Mouse (Mus musculus) left cerebral cortex, adult 18-20 months (tissue): ENCODE measurements around the gene Rab4b. TPM values are rescaled to one million over a fixed set of nuclear protein-coding genes. Genes with fewer than 3 reads are reported as not detected.

Experiments
- DNase-seq, 2 experiments: peaks; one replicate each; pipeline ENCODE4 v3.0.0; 2021 to 2022; ENCODE audit warnings: low spot score in 2 of 2, mixed read lengths in 1 of 2
- total RNA-seq, 2 experiments: library from RNA; stranded (reverse); gene quantifications; 2 replicates each; pipeline ENCODE4 v1.2.3; 2021

Rab4b gene
- total RNA-seq, 2 experiments from 2014 or later = 93.0 to 99.8 TPM

GRCm38 (mm10) chr7:27185986-27186385 is 7.3 kb upstream of the Rab4b start:
- DNase-seq = no peak

DNA sequence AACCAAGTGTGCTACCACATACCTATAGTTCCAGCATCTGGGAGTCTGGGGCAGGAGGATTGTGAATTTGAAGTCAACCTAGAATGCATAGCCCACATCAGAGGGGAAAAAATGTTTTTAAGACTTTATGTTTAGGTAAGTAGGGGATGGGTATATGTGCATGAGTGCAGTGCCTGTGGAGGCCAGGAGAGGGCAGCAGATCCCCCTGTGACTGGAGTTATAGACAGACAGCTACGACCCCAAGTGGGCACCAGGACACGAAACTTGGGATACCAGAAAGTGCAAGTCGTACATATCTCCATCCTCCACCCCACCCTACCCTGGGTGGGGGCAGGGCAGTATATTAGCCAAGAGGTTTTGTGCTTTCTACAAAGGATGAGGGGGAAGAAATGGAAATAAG is 6.3 kb upstream of the Rab4b start:
- peak in 1 of 2 experiments; percentile 14 for DNase-seq

GRCm38 (mm10) chr7:27182498-27182897 is 3.8 kb upstream of the Rab4b start:
- no peak for DNase-seq

- no peak for DNase-seq
Observed at GRCm38 (mm10) chr7:27180837-27181695, 2.4 kb upstream of the Rab4b start, which contains the start of the genes Gm21983 and Mia. Gene Gm21983 (minus strand): TSS chr7:27181086. Gene Mia (minus strand): TSS chr7:27181157.

GRCm38 (mm10) chr7:27180036-27180435 is 1.3 kb upstream of the Rab4b start:
- no peak for DNase-seq

GRCm38 (mm10) chr7:27179217-27179918 is 672 bp upstream of the Rab4b start:
- no peak for DNase-seq

DNA sequence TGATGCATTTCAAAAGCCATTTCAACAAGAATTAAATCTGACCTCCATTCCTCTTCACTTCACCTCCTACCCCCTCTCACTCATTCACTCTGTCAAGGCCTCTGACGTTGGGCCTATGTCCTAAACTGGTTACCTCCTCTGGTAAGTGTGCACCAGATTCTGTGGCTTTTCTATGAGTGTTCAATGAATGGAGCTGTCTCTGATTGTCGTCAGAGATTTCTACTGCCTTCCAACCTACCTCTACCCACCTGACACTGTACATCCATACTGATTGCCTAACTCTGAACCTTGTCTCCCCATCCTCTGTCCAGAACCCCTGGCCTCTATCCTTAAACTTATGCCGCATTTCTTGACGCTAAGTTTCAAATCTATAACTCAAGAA is 763 bp downstream of the Rab4b start:
- DNase-seq = no peak

GRCm38 (mm10) chr7:27174896-27175295 is 3.8 kb downstream of the Rab4b start:
- no peak for DNase-seq

- DNase-seq = no peak
Observed at GRCm38 (mm10) chr7:27174496-27174895, 4.2 kb downstream of the Rab4b start.

GRCm38 (mm10) chr7:27170981-27171380 is 7.7 kb downstream of the Rab4b start:
- DNase-seq = no peak

- no peak for DNase-seq
Observed at GRCm38 (mm10) chr7:27168371-27168770, 10.3 kb downstream of the Rab4b start.

DNA sequence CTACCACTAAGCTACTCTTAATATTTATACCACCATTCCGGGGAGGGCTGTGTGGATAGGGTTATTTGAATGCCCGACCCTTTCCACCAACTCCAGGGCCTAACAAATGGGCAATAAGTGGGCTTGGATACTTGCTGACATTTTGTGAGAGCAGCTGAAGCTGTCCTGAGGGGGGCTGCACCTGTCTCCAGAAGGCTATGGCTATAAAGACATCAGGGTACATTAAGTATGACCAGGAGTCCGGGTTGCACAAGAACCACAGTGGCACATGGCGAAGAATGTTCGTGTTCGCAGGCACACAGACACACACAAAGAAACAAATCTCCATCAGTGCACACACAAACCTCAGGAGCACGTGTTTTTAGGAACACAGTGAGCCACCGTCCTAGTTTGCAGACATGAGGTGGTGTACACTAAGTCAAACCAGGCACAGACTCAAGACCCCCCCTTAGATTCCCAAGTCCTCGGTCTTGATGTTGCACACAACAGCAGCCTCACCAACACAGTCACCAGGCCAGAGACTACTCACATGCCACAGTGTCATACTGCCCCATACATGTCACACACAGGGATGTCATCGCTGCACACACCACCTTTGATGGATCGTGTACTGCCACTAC is 11.1 kb downstream of the Rab4b start:
- DNase-seq = no peak

DNA sequence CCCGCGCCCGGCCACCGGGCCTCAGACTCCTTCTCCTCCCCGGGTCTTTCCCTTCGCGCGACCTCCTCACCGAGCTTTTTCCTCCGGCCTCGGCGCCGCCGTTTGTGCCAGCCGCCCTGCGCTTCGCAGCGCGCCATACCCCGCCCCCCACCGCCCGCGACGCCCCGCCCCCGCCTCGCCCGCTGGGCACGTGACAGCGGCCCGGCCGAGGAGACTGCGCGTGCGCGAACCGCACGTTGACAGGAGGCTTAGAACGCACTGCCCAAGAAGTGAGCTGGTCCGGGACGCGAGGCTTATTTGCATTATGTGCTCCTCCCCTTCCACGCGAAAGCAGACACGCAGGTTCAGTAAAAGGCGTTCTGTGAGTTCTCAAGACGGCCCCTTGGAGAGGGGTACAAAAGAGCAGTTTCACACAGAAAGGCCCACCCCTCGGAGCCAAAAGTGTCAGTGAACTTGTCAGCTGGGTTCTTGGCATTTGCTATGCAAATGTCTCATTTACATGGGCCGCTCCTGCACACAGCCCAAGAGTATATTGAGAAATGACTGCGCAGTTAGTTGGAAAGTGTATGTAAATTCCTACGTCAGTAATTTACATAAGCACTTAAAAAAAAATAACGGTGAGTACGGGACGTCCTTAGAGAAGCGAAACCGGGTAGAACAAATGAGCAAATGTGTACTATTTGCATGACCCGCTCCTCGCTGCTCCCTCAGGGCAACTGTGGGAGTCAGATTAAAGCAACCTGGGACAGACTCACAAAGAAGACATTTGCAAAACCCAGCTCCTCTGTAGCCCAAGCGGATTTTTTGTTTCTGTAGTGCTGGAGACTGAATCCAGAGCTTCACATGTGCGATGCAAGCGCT is 11.9 kb downstream of the Rab4b start, which contains the start of gene Egln2:
Egln2 (minus strand) TSS at position 189 of the 861 bp plus-strand sequence.
- DNase-seq = peak; percentile 93 to 94

- peak; percentile 63 to 69 for DNase-seq
Observed at GRCm38 (mm10) chr7:27166229-27166613, 12.5 kb downstream of the Rab4b start.

DNA sequence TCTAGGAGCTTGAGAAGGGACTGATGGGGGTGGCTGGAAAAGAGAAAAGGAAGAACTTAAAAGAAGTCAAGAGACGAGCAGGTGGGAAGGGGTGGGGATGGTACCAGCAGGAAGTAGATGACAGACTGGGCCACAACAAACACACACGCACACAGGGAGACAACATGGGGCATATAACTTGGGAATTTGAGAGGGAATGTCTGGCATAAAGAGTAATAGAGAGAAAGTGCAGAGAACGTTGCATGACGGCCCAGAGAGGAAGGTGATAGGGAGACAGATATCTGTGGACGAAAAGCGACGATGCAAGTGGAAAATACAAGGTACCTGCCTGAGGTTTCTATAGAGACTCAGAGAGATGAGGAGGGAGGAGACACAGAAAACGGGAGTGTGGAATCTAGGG is 13.0 kb downstream of the Rab4b start:
- no peak for DNase-seq

DNA sequence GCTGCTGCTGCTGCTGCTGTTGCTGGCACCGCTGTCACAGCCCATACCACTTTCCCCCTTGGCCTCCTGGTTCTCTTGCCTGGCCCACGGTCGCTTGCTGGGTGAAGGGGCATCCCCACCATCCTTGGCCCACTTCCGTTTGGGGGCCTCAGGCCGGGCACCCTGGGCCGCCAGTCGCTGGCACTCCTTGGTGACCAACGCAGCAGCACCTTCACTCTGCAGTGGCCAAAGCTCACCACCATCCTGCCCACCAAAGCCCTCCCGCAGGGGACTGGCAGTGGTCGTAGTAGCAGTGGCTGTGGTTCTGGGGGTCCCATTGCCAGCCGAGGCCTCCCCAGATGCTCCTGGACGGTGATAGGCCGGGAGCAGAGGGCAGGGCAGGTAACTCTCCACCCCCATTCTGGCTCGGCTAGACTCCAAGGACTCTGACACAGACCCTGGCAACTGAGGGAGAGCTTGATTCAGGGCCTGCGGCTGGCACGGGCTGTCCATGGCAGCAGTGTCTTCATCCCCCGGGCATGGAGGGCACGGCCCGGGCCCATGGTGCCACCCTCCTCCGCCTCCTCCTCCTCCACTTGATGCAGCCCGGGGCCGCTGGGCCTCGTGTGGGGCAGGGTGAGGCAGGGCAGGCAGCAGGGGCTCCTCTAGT is 13.6 kb downstream of the Rab4b start:
- DNase-seq = no peak

DNA sequence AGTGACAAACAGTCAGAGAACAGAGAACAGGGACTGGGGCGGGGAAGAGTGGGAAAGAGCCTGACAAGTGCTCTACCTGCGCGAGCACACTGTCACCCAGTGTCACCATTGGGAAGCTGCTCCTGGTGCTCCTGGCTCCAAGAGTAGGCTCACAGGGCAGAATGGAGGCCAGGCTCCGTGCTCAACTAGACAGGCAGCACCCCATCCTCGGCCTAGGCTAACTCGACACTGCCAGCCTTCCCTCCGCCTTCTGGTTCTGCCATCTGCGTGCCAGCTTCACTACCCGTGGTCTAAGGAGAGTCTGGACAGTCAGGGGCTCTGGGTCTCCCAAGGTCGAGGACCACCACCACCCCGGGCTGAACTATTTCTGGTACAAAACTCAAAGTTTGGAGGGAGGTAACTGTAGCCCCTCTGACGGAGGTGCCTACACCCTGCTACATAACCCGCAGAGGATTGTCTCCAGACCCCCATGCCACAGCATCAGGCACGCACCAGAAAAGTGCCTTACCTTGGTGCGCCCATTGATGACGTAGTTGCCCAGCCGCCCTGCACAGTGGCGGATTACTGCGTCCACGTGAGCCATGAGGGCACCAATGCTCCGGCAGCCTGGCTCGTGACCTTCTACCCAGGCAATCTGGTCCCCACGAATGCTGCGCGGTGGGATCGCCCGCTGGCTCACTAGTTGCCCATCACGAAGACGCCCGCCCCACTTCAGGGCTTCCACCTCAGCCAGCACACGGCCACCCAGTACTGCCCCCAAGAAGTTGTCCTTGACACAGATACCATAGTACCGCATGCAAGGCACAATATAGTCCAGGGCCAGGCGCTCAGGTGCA is 14.4 kb downstream of the Rab4b start:
- DNase-seq = no peak

GRCm38 (mm10) chr7:27163450-27163805 is 15.3 kb downstream of the Rab4b start:
- DNase-seq = no peak

DNA sequence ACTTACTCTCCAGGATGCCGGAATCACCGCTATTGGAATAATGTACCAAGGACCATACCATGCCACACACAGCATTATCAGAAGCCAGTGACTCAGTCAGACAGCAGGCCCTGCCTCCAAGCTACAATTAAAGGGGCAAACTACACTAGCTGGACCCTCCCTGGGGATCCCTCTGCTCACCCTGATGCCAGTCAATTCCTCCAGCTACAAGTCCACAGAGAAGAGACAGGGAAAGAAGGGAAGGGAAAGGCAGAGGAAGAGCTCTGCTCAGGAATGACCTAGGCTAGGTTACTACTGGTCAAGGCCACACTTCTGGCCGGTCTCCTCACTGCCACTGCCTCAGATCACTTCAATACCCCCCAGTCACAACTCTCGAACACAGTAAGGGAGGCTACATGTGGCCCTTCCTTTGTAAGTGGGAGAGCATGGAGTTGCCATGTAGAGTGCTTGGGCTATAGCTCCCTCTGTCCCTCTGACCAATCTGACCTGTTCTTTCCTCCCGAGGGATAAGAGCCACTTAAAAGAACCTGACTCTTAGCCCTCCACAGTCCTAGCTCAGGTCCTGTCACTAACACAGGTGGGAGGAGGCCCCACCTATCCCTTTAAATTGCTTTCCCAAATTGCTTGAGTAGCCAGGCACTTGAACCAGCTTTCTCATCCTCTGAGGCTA is 15.8 kb downstream of the Rab4b start:
- no peak for DNase-seq
